Mouse (Mus musculus) mouse trophoblast stem cell (cell line): ENCODE results near the gene Gm3952.

Experiments used
- in situ Hi-C, 2 experiments: fragments of 300-500 bp; cut with MseI, MboI; formaldehyde crosslinking; loops; 2 replicates in 1 of 2; 3 replicates in 1 of 2; pipeline ENCODE4 v1.15.1; 2025

Gene Gm3952

DNA sequence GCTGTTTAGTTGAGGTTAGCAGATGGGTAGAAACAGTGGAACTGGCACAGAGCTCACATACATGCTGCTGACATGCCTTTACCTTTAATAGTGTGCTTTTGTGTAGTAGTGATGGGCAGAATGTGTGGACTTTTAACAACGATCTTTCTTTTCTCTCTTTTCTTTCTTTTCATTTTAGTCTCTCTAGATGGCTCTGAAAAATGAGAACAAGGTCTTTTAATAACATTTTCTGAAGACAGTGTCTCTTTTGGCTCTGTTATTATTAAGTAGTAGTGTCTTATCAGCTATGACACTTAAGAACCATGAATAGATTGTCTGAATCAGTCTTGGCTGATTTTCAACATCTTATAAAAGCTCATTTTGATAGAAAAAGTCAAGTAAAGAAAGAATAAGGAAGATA, at the start of gene Gm3952:
Gm3952 (minus strand) TSS at position 101 of the 400 bp plus-strand sequence.
- in situ Hi-C loops = no loop called here

- in situ Hi-C loops = no loop called here
Observed at GRCm38 (mm10) chr8:128843749-128844148, 45.3 kb upstream of the Gm3952 start.

- in situ Hi-C loops = no loop called here
Observed at GRCm38 (mm10) chr8:128812521-128812920, 14.0 kb upstream of the Gm3952 start.

DNA sequence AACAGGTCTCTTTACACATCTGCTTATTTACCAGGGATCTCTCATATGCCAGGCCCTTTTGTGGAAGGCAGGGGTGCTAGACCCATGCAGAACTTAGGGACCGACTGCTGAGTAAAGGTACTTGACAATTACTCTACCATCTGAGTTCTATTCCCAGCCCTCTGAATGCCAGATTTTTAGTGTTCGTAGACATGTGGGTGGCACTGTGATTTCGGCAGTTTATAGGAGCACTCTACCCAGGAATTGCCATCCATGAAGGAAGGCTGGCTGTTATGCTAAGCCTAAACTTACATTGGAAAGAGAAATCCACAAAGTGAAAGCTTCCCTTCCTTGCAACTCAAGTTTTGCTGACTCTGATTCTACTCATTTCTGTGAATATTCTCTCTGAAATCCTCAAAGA, 62.8 kb downstream of the Gm3952 start:
- in situ Hi-C loops = no loop called here

DNA sequence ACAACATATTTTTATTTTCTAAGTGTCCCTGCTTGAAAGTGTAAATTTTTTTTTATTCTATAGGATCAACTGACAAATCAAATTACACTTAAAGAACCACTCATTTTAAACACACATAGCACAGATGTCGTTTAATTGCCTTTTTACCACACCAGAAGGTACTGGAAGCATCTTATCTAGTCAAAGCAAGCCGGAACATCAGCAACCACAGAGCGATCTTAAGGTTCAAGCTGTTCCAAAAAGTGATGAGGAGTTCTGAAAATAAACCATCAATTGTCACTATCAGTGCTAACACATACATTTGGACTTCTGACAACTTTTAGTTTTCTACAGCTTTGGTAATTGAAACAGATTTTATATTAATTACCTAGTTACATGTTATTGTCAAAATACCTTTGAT, 64.4 kb downstream of the Gm3952 start:
- in situ Hi-C loops = no loop called here

- in situ Hi-C loops = no loop called here
Observed at GRCm38 (mm10) chr8:128732254-128732653, 66.2 kb downstream of the Gm3952 start.

DNA sequence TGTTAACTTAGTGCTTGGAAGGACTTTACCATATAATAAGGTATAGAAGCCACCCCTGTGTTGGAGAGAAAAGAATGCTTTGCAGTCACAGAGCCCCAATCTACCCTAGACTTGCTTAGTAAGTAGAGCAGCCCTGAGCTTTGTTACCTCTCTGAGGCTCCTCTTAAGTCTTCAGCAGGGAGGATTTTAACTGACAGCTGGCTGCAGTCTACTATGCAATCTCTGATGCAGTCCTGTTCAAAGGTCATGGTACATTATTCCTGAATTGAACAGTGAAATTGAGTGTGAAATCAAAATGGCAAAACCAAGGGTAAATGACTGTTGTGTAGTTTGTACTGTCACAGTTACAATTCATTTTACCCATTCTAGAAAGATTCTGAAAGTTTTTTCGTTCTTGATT, 71.3 kb downstream of the Gm3952 start:
- in situ Hi-C loops = no loop called here

GRCm38 (mm10) chr8:128724819-128725218, 73.7 kb downstream of the Gm3952 start:
- in situ Hi-C loops = no loop called here

DNA sequence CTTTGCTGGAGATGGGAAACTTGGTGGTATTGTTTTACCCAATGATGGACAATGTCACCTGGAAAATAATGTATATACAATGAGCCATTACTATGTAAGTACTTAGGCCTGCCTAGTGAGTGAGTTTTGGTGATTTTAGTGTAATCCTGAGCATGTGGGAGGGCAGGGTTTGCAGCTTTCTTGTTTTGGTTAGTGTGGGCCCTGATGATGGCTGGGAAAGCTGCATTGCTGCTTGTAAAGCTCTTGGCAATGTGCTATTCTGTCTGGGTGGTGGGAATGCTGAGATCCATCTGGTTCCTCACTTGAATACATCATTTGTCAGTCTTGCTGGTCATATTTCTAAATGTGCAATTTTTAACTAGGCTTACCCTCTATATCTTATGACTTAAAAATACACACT, 82.3 kb downstream of the Gm3952 start:
- in situ Hi-C loops = no loop called here

- in situ Hi-C loops = no loop called here
Observed at GRCm38 (mm10) chr8:128709261-128709660, 89.2 kb downstream of the Gm3952 start.

- in situ Hi-C loops = no loop called here
Observed at GRCm38 (mm10) chr8:128704836-128705235, 93.7 kb downstream of the Gm3952 start.

- in situ Hi-C loops = no loop called here
Observed at GRCm38 (mm10) chr8:128704376-128704775, 94.1 kb downstream of the Gm3952 start.

DNA sequence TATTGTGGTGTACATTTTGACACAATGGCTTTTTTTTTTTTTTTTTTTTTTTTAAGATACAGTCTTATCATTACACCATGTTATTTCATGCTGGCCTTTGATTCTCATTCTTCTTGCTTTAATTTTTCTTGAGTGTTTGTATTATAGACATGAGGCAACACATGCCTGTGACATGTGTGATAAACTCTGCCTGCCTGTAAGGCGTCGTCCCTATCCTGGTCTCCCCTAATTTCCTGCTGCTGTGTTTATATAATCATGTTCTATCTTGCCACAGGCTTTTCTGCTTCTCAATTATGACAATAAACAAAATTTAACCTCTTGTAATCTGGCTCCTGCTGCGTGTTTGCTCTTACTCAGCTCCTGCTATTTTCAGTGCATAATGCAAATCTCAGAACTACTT, 100.5 kb downstream of the Gm3952 start:
- in situ Hi-C loops = no loop called here

- in situ Hi-C loops = no loop called here
Observed at GRCm38 (mm10) chr8:128696701-128697397, 101.6 kb downstream of the Gm3952 start.
